Mouse (Mus musculus) stomach, postnatal 0 days (tissue): ENCODE measurements around the gene Nr4a1.

Experiments
- CTCF ChIP-seq: IDR thresholded peaks from 2 replicates; pipeline ENCODE4 v1.5.1; 2016; ENCODE audit warnings: antibody characterized with exemption, low read depth, mild to moderate bottlenecking, moderate library complexity
- EP300 ChIP-seq: optimal IDR thresholded peaks from 2 replicates; pipeline ENCODE3; 2016; ENCODE audit warnings: antibody characterized with exemption

- no peak for TF ChIP-seq EP300
- no peak for TF ChIP-seq CTCF
Measured at GRCm38 (mm10) chr15:101244012-101244411, 10.1 kb upstream of the Nr4a1 start.
